Mouse (Mus musculus): ENCODE data around the gene Stk11. TPM values are rescaled to one million over a fixed set of nuclear protein-coding genes. Genes with fewer than 3 reads are reported as not detected.

The Stk11 gene
- polyA plus RNA-seq, 1 experiment: 91.7 TPM

GRCm38 (mm10) chr10:80171760-80172526, 56.3 kb downstream of the Stk11 start:
- 0 out of 2 replicates have a peak, but pooled peaks have one; percentile 27 for TF ChIP-seq POLR2A (IDR thresholded peaks at IDR 0.05; ENCODE audit: low read depth, low read length)
- no peak for TF ChIP-seq CTCF (IDR thresholded peaks at IDR 0.05; ENCODE audit: borderline replicate concordance, insufficient read depth, low read length)
- no peak overlapping the region for H3K27ac ChIP-seq (ENCODE audit: insufficient read depth, low read length)
- peaks cover 6% of the 10 kb centered on the region; the same call in 1 of the 2 replicates for H3K4me1 ChIP-seq (ENCODE audit: control insufficient read depth, insufficient read depth, low read length)
- no peak overlapping the region for H3K4me3 ChIP-seq (ENCODE audit: insufficient read depth, low read length)

DNA sequence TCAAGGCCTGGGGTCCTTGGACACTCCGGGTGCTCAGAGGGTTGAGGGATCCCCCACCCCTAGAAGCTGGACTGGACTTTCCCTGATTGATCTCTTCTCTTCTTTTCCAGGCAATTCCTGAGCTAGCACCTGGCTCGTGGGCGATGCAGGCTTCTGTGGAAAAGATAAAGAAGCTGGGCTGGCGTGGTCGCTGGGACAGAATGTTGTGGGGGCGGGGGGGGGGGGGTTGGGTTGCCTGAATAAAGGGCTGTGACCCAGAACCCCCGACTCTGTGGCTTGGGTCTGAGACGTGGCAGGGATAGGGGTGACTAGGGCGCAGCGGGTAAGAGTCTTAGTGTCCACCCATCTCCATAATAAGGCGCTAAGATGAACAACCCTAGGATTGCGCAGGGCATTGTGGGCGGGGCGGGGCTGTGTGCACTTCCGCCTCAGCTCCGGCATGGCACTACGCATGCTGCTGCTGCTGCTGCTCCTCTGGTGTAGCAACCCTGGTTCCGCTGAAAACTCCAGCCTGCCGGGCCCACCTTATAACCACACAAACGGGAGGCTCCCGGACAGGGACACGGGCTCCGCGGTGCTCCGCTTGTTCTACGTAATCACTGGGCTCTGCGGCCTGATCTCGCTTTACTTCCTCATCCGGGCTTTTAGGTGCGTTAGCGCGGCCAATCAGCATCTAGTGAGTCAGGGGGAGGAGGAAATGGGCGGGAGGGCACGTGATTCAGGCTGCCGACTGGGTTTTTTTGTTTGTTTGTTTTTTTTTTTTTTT, 57.1 kb downstream of the Stk11 start, which contains the start of gene 1600002K03Rik:
Gene 1600002K03Rik (plus strand): TSS at position 418 of the 766 bp plus-strand sequence.
- Histone ChIP-seq H3K4me1 (ENCODE audit: control insufficient read depth, insufficient read depth, low read length) (peaks cover 8% of the 10 kb centered on the region; the same call in 1 of the 2 replicates), H3K27ac (ENCODE audit: insufficient read depth, low read length) (peak within 1 kb of the TSS; percentile 89), H3K4me3 (ENCODE audit: insufficient read depth, low read length) (peak within 1 kb of the TSS; percentile 65)
- peak; percentile 66 for TF ChIP-seq POLR2A (IDR thresholded peaks at IDR 0.05; ENCODE audit: low read depth, low read length)
- TF ChIP-seq CTCF (IDR thresholded peaks at IDR 0.05; ENCODE audit: borderline replicate concordance, insufficient read depth, low read length): no peak

GRCm38 (mm10) chr10:80173358-80173757, 57.8 kb downstream of the Stk11 start:
- Histone ChIP-seq H3K4me1 (ENCODE audit: control insufficient read depth, insufficient read depth, low read length) (peaks cover 11% of the 10 kb centered on the region; the same call in 1 of the 2 replicates), H3K27ac (ENCODE audit: insufficient read depth, low read length) (peak overlapping the region; percentile 37; the same call in 1 of the 2 replicates)
- TF ChIP-seq CTCF (IDR thresholded peaks at IDR 0.05; ENCODE audit: borderline replicate concordance, insufficient read depth, low read length) (no peak), POLR2A (IDR thresholded peaks at IDR 0.05; ENCODE audit: low read depth, low read length) (no peak)

DNA sequence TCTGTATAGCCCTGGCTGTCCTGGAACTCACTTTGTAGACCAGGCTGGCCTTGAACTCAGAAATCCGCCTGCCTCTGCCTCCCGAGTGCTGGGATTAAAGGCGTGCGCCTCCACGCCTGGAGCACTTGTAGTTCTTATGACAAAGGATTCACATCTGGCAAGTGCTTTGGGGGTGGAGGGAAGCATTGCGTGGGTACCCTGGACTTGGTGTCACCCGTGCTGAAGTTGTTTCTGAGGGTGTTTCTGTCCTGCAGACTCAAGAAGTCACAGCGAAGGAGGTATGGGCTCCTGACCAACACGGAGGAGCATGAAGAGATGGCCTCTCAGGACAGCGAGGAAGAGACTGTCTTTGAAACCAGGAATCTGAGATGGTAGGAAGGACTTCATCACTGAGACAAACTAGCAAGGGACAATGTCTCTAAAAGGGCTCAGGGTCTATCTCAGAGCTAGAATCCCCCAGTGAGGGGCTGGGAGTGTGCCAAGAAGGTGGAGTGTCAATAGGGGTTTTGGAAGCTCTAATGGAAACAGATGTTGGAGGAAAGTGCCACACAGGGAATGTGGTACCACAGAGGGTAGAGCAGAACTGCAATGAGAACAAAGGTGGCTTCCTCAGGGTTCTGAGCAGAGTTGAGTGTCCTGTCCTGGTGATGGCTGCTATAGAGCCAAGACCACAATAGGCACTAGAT, 58.5 kb downstream of the Stk11 start:
- TF ChIP-seq POLR2A (IDR thresholded peaks at IDR 0.05; ENCODE audit: low read depth, low read length) (no peak), CTCF (IDR thresholded peaks at IDR 0.05; ENCODE audit: borderline replicate concordance, insufficient read depth, low read length) (no peak)
- peaks cover 11% of the 10 kb centered on the region; the same call in 1 of the 2 replicates for H3K4me1 ChIP-seq (ENCODE audit: control insufficient read depth, insufficient read depth, low read length)
- no peak overlapping the region for H3K27ac ChIP-seq (ENCODE audit: insufficient read depth, low read length)
- no peak overlapping the region for H3K4me3 ChIP-seq (ENCODE audit: insufficient read depth, low read length)

More at GRCm38 (mm10) chr10:80173358-80173757, 57.8 kb downstream of the Stk11 start:
- H3K4me3 ChIP-seq (ENCODE audit: insufficient read depth, low read length): peak overlapping the region; percentile 30

DNA sequence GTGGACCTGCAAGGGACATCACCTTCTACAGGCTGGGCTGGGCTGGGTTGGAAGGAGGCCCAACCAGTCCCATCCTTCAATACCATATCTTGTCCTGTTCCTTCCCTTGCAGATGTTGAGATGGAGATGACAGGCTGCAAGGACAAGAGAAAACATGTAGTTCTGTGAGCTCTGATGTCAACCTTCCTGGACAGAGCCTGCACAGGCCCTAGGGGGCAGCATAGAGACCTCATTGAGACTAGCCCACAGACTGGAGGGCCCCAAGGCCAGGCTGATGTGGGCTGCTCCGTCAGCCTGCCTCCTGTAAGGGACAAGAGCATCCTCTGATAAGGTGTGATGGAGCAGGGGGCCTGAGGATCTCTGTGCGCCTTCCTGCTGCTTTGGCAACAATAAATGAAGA, 59.1 kb downstream of the Stk11 start:
- no peak overlapping the region for H3K27ac ChIP-seq (ENCODE audit: insufficient read depth, low read length)
- H3K4me3 ChIP-seq (ENCODE audit: insufficient read depth, low read length): no peak overlapping the region
- peak; percentile 24; the same call in 1 of the 2 replicates for TF ChIP-seq CTCF (IDR thresholded peaks at IDR 0.05; ENCODE audit: borderline replicate concordance, insufficient read depth, low read length)
- no peak for TF ChIP-seq POLR2A (IDR thresholded peaks at IDR 0.05; ENCODE audit: low read depth, low read length)
- H3K4me1 ChIP-seq (ENCODE audit: control insufficient read depth, insufficient read depth, low read length): peaks cover 11% of the 10 kb centered on the region; the same call in 1 of the 2 replicates

GRCm38 (mm10) chr10:80175536-80176269, 60.1 kb downstream of the Stk11 start:
- H3K4me1 ChIP-seq (ENCODE audit: control insufficient read depth, insufficient read depth, low read length): peaks cover 11% of the 10 kb centered on the region; the same call in 1 of the 2 replicates
- TF ChIP-seq POLR2A (IDR thresholded peaks at IDR 0.05; ENCODE audit: low read depth, low read length) (no peak), CTCF (IDR thresholded peaks at IDR 0.05; ENCODE audit: borderline replicate concordance, insufficient read depth, low read length) (peak; percentile 49; the same call in 1 of the 2 replicates)
- no peak overlapping the region for H3K4me3 ChIP-seq (ENCODE audit: insufficient read depth, low read length)
- H3K27ac ChIP-seq (ENCODE audit: insufficient read depth, low read length): no peak overlapping the region

DNA sequence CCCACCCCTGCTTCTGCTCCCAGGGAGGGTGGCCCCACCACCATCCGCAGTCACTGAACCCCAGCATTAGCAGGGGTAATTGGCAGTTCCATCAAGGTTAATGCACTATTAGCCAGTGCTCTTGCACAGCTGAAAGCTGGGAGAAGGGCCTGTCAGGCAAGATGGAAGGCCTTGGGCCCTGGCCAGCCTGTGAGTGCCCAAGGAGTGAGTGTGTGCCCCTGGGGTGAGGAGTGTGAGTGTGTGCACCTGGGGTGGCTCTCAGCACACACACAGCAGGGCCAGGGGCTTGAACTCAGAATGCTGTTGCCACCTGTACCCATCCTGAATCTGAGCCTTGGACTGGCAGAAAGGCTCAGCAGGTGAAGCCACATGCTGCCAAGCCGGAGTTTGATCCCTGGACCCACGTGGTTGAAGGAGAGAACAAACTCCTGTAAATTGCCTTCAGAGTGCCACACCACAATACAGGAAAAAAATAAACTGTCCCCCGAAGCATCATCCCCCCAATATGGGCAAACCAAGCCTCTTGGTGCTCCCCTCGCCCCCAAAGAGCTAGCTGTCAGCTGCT, 60.7 kb downstream of the Stk11 start:
- TF ChIP-seq CTCF (IDR thresholded peaks at IDR 0.05; ENCODE audit: borderline replicate concordance, insufficient read depth, low read length) (no peak), POLR2A (IDR thresholded peaks at IDR 0.05; ENCODE audit: low read depth, low read length) (no peak)
- no peak overlapping the region for H3K27ac ChIP-seq (ENCODE audit: insufficient read depth, low read length)
- no peak overlapping the region for H3K4me3 ChIP-seq (ENCODE audit: insufficient read depth, low read length)
- H3K4me1 ChIP-seq (ENCODE audit: control insufficient read depth, insufficient read depth, low read length): peaks cover 11% of the 10 kb centered on the region; the same call in 1 of the 2 replicates

- Histone ChIP-seq H3K4me1 (ENCODE audit: control insufficient read depth, insufficient read depth, low read length) (peaks cover 11% of the 10 kb centered on the region; the same call in 1 of the 2 replicates), H3K27ac (ENCODE audit: insufficient read depth, low read length) (no peak overlapping the region), H3K4me3 (ENCODE audit: insufficient read depth, low read length) (no peak overlapping the region)
- TF ChIP-seq CTCF (IDR thresholded peaks at IDR 0.05; ENCODE audit: borderline replicate concordance, insufficient read depth, low read length): no peak
- TF ChIP-seq POLR2A (IDR thresholded peaks at IDR 0.05; ENCODE audit: low read depth, low read length): no peak
These were observed 62.1 kb downstream of the Stk11 start for GRCm38 (mm10) chr10:80177441-80178279.
